Mouse (Mus musculus) embryonic facial prominence, embryonic 10.5 days (tissue): ENCODE results near the gene Olfr1396. TPM values are rescaled to one million over a fixed set of nuclear protein-coding genes. Genes with fewer than 3 reads are reported as not detected.
"Not testable (repeated sequence)": the region's sequence is repeated elsewhere in the genome, so short reads cannot be mapped to it uniquely, and the experiment has no call there.

Experiments used
- DNase-seq: peaks from one replicate; pipeline ENCODE4 v3.0.0-alpha.2; 2017; ENCODE audit warnings: low spot score
- H3K27ac ChIP-seq: fragments of 300-500 bp; sonication (generic); replicated peaks from 2 replicates; pipeline ENCODE4 v1.5.1; 2016; ENCODE audit warnings: mild to moderate bottlenecking
- H3K27me3 ChIP-seq: fragments of 300-500 bp; sonication (generic); replicated peaks from 2 replicates; pipeline ENCODE4 v1.6.1; 2016; ENCODE audit warnings: low read depth, mild to moderate bottlenecking; ENCODE audit not compliant: poor library complexity, severe bottlenecking
- H3K36me3 ChIP-seq: fragments of 300-500 bp; sonication (generic); replicated peaks from 2 replicates; pipeline ENCODE4 v1.6.1; 2016; ENCODE audit warnings: mild to moderate bottlenecking, moderate library complexity
- H3K4me1 ChIP-seq: fragments of 300-500 bp; sonication (generic); 2 replicates; pipeline ENCODE4 v1.6.1; 2016
- H3K4me3 ChIP-seq: fragments of 300-500 bp; sonication (generic); 2 replicates; pipeline ENCODE4 v1.5.1; 2016; ENCODE audit warnings: mild to moderate bottlenecking, moderate library complexity
- H3K9me3 ChIP-seq: fragments of 300-500 bp; sonication (generic); 2 replicates; pipeline ENCODE4 v1.6.1; 2016; ENCODE audit warnings: mild to moderate bottlenecking
- WGBS: fragments of 180-500 bp; shearing (Covaris S2); methylation state at CpG from one replicate; pipeline ENCODE4 v1.1.7; 2016; 5-methylcytosine and 5-hydroxymethylcytosine counted together
- polyA plus RNA-seq: library from polyadenylated mRNA; unstranded; fragments of >200 nt; fragmentation: Nextera tagmentation; extraction: Ambion mirVana; gene quantifications from 2 replicates; pipeline ENCODE4 v1.2.1, GENCODE M21; 2016

Olfr1396 gene
- polyA plus RNA-seq, 1 experiment from 2014 or later, result not detected

DNA sequence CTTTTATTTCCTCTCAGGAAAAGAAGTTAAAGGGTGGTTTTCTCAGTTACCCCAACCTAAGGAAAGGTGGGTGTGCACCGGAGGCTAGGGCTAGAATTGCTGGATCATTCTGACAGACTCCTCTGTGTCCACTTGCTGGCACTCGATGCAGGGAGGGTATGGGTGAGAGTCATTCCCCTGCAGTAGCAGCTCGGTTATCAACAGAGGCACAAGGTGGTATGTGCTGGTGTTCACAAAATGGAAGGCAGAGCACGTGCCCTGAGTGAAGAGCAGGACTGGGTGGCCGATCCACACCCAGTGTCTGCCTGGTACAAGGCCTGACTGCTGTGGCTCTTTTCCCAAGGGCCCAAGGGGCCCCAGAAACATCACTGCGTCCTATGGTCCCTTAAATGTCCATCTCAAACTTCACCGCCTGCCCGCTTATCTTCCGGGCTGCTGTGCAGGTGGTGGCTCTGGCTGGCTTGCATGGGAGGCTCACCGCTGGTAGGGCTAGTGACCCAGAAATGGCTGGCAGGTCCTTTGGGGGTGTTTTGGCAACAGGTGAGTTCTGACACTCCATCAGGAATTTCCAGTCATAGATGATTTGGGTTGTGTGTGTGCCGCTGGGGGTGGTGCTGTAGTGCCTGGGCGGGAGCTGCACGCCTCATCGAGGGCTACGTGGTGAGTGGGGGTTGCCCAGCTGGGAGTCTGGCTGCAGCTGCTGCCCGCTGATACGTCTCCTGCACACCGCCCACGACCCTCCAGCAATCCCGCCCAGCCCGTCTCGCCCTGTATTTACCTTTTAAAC lies 26.7 kb downstream of the Olfr1396 start:
- H3K27me3 ChIP-seq, result no peaks in the 10 kb centered on the region
- H3K4me3 ChIP-seq, result peak overlapping the region; percentile 37; the same call in 1 of the 2 replicates
- peak overlapping the region; percentile 30; the same call in 1 of the 2 replicates for H3K27ac ChIP-seq
- H3K9me3 ChIP-seq, result no peaks in the 10 kb centered on the region
- no peaks in the 10 kb centered on the region for H3K36me3 ChIP-seq
- WGBS, result 40% methylated on average over 22 of the region's 22 CpGs
- DNase-seq, result peak; percentile 46
- peaks cover 8% of the 10 kb centered on the region for H3K4me1 ChIP-seq

DNA sequence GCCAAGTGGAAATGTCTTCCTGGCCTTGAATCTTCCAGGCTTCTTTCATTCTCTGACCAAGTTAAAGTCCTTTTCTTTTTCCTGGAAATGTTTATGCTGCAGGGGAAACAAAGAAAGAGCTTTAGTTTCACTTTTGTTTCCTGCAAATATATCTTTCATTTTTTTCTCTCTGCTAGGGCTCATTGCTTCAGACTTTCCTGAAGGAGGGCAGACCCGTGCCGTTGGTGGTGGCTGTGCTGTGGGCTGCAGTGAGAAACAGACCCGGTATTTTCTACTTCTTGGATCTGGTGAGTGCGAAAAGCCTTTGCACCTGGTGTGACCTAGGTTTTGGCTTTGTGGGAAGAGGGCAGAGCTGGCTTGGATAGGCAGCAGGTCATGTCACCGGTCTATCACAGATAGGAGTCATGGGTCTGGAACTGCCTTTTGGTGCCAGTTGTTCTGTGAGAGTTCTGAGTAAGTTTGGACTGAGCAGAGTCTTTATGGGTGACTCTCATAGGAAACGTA lies 27.8 kb downstream of the Olfr1396 start:
- no peaks in the 10 kb centered on the region for H3K27me3 ChIP-seq
- no peak overlapping the region for H3K4me3 ChIP-seq
- H3K36me3 ChIP-seq, result no peaks in the 10 kb centered on the region
- H3K4me1 ChIP-seq, result peaks cover 8% of the 10 kb centered on the region
- DNase-seq, result no peak
- H3K27ac ChIP-seq, result no peak overlapping the region
- WGBS, result 88% methylated on average over 6 of the region's 6 CpGs
- H3K9me3 ChIP-seq, result no peaks in the 10 kb centered on the region

DNA sequence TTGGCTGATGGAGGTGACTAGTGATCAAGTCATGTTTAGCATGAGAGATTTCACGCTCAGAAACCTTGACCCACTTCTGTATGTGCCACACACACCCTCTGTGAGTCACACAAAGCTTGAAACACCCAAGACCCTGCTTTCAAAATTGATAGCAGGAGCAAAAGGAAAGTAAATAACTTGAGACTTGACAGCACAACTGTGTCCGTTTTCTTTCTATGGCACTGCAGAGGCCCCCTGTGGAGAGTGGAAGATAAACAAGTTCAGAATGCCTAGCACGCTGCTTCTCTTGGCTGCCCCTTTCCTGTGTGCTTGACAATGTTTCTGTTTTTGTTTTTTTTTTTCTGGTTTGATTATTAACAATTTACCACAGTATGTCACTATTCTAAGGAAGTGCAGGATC lies 29.8 kb downstream of the Olfr1396 start:
- DNase-seq, result no peak
- Histone ChIP-seq H3K4me3 (no peak overlapping the region), H3K9me3 (no peaks in the 10 kb centered on the region), H3K27ac (no peak overlapping the region), H3K27me3 (no peaks in the 10 kb centered on the region), H3K36me3 (no peaks in the 10 kb centered on the region), H3K4me1 (peaks cover 8% of the 10 kb centered on the region)
- WGBS, result 57% methylated on average over 3 of the region's 3 CpGs

DNA sequence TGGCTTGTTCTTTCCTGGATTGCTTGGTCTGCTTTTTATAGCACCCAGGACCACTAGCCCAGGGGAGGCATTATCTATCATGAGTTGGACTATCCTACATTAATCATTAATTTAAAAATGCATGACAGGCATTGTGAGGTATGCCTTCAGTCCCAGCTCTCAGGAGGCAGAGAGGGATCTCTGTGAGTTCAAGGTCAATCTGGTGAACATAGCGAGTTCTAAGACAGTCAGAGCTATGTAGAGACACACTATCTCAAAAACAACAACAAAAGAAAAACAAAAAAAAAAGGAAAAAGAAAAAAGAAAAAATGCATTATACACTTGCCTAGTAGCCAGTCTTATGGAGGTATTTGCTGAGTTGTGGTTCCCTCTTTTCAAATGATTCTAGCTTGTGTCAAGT lies 30.3 kb downstream of the Olfr1396 start:
- H3K36me3 ChIP-seq, result no peaks in the 10 kb centered on the region
- DNase-seq, result no peak
- H3K9me3 ChIP-seq, result no peaks in the 10 kb centered on the region
- no peaks in the 10 kb centered on the region for H3K27me3 ChIP-seq
- H3K4me3 ChIP-seq, result no peak overlapping the region
- peaks cover 8% of the 10 kb centered on the region for H3K4me1 ChIP-seq
- 81% methylated on average over 1 of the region's 1 CpGs for WGBS
- no peak overlapping the region for H3K27ac ChIP-seq

DNA sequence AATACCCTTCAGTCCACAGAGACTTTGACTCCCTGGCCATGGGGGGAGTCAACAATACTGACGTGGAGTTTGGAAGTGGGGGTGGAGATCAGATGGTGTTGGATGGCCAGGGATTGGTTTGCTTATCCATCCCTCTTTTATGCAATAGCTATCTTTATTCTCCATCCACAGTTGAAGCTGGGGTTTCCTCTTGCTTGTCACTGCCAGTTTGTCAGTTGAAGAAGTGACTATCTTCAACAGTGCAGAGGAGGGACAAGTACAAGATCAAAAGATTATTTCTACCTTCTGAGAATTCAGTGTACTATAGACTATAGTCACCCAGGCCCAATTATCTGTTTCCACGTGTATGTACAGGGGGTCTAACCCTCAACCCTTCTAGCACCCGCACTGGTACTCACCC lies 30.9 kb downstream of the Olfr1396 start:
- peaks cover 8% of the 10 kb centered on the region for H3K4me1 ChIP-seq
- H3K36me3 ChIP-seq, result no peaks in the 10 kb centered on the region
- H3K27ac ChIP-seq, result no peak overlapping the region
- H3K4me3 ChIP-seq, result no peak overlapping the region
- 79% methylated on average over 3 of the region's 3 CpGs for WGBS
- H3K9me3 ChIP-seq, result no peaks in the 10 kb centered on the region
- DNase-seq, result no peak
- no peaks in the 10 kb centered on the region for H3K27me3 ChIP-seq

DNA sequence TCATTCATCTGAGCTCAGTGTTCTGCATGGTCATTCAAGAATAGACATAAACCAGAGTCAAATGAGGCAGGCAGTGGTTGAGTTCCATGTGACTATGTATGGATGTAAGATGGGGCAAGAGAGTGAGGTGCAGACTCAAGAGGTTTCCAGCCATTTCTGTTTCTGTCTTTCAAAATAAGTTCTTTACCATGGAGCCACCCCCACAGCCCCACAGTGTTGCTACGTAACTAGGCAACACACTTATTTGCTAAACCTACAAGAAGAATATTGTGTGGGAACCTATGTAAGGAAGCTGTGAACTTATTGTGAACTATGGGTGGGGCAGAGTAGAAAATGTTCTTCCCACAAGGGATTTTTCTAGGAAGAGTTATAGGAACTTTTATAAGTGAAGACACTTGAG lies 31.5 kb downstream of the Olfr1396 start:
- Histone ChIP-seq H3K9me3 (no peaks in the 10 kb centered on the region), H3K4me3 (no peak overlapping the region), H3K27ac (no peak overlapping the region), H3K4me1 (peaks cover 4% of the 10 kb centered on the region), H3K27me3 (no peaks in the 10 kb centered on the region), H3K36me3 (no peaks in the 10 kb centered on the region)
- 91% methylated on average over 1 of the region's 1 CpGs for WGBS
- no peak for DNase-seq

DNA sequence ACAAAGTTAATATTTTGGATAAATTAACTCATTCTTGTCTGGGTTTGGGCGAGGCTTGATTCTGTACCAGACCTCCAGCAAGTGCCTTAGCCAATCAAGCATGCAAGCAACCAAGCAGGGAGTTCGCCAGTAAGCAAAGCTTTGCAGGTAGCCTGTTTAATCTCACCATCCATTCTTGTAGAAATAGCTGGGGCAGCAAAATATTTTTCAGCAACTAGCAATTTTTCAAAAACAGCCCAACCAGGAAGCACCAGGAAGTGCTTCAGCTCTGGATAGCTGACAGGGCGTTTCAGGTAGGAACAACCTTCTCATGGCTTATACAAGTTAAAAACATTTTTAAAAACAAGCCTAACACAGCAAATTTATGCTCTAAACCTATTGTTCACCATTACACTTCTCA lies 32.8 kb downstream of the Olfr1396 start:
- Histone ChIP-seq H3K9me3 (no peaks in the 10 kb centered on the region), H3K4me3 (no peak overlapping the region), H3K4me1 (no peaks in the 10 kb centered on the region), H3K27me3 (no peaks in the 10 kb centered on the region), H3K27ac (no peak overlapping the region), H3K36me3 (no peaks in the 10 kb centered on the region)
- DNase-seq, result no peak
- 80% methylated on average over 3 of the region's 3 CpGs for WGBS

DNA sequence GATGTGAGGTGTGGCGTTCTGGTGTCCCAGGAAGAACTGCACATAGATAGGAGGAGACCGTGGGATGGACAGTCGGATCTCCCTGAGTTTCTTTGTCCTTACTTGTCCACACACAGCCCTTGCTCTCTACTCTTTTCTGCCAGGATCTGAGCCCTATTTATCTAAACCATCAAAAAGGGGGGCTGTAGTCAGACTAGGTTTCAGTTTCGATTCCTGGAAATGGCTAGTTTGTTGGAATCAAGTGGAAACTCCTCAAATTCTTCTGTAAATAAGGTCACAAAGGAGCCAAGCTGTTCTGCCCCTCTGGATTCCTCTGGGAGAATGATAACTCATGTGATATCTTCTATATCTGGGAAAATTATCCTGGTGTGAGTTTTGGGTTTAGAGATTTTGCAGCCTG lies 33.3 kb downstream of the Olfr1396 start:
- WGBS, result 86% methylated on average over 4 of the region's 4 CpGs
- no peak overlapping the region for H3K27ac ChIP-seq
- H3K36me3 ChIP-seq, result no peaks in the 10 kb centered on the region
- H3K4me1 ChIP-seq, result no peaks in the 10 kb centered on the region
- H3K9me3 ChIP-seq, result no peaks in the 10 kb centered on the region
- DNase-seq, result no peak
- no peak overlapping the region for H3K4me3 ChIP-seq
- no peaks in the 10 kb centered on the region for H3K27me3 ChIP-seq

DNA sequence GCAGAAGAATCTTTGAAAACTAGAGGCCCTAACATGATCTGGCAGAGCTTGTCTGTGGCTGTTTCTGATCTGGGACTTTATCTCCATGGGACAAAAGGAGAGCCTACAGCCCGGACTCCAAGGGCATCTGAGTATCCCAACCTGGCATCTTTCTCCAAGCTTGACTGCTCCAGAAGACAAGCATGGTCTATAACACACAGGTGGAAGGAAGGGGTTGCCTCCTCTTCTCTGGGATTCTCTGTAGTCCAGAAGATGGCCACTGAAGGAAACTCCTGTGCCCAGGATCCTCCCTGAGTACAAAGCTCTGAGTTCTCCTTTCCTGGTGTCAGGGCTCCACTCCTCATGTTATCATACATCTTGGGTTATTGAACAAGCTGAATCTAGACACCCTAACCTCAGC lies 34.0 kb downstream of the Olfr1396 start:
- 73% methylated on average over 1 of the region's 1 CpGs for WGBS
- Histone ChIP-seq H3K9me3 (no peaks in the 10 kb centered on the region), H3K27ac (no peak overlapping the region), H3K36me3 (no peaks in the 10 kb centered on the region), H3K27me3 (no peaks in the 10 kb centered on the region), H3K4me3 (no peak overlapping the region), H3K4me1 (no peaks in the 10 kb centered on the region)
- no peak for DNase-seq

DNA sequence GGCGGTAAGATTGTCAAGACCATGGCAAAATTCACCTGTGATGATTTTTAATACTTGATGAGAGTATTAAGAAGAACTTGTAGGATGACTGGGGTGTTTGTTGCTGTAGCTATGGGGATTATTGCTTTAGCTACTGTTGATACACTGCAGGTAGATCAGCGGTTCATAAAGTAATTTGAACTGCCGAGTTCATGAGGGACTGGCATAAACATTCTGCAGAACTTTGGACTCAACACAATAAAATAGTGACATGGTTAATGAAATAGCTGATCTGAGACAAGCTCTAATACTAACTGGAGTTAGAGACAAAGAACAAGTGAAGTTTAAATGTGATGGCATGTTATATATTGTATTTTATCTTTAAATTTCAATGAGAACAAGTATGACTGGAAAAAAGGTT lies 36.0 kb downstream of the Olfr1396 start:
- H3K4me1 ChIP-seq, result no peaks in the 10 kb centered on the region
- no peak for DNase-seq
- no peaks in the 10 kb centered on the region for H3K36me3 ChIP-seq
- no peaks in the 10 kb centered on the region for H3K27me3 ChIP-seq
- H3K27ac ChIP-seq, result no peak overlapping the region
- 93% methylated on average over 3 of the region's 3 CpGs for WGBS
- H3K4me3 ChIP-seq, result no peak overlapping the region
- no peaks in the 10 kb centered on the region for H3K9me3 ChIP-seq

DNA sequence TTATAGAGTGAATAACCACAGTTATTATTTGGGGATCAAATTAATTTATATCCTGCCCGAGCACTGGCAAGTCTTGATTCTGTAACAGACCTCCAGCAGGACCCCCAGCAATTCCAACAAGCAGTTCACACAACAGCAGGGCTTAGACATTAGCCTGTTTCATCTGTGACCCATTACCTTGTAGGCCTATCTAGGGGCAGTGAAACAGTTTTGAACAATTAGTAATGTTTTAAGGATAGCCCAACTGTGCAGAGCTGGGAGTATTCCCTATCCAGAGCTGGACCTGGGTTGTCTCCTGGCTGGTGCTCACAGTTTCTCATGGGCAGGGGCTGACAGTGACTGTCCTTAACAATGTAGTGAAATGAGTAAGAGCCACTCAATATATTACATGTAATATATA lies 37.7 kb downstream of the Olfr1396 start:
- Histone ChIP-seq H3K4me3 (no peak overlapping the region), H3K9me3 (no peaks in the 10 kb centered on the region), H3K27ac (no peak overlapping the region), H3K4me1 (no peaks in the 10 kb centered on the region), H3K27me3 (no peaks in the 10 kb centered on the region), H3K36me3 (no peaks in the 10 kb centered on the region)
- 80% methylated on average over 1 of the region's 1 CpGs for WGBS
- no peak for DNase-seq

DNA sequence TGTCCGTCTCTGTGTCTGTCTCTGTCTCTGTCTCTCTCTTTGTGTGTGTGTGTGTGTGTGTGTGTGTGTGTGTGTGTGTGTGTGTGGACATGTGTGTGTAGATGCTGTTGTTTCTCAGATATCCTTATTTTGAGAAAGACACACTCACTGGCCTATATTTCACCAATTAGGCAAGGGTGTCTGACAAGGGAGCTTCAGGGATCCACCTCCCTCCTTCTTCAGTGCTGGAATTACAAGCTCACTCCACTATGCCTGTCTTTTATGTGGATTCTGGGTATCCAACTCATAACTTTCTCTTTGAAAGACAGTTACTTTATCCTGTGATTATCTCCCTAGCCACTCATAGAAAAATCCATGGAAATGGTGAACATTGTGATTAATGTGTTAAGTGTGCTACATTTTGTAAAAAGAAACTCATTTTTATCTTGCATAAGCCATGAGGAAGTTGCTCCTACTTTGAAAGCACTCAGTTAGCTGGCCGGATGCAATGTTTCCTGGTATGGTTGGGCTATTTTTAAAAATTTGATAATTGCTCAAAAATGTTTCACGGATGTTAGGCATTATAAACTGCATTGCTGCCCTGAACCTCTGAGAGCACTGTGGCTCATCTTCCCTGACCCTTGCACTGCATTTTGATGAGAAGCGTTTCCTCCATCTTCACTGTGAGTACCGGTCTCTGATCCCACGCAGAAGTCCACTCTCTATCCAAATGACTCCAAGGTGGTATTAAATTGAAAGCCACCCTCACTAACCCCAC lies 38.5 kb downstream of the Olfr1396 start, which contains the start of gene Ifi47:
Ifi47 (plus strand) TSS at position 587 of the 757 bp plus-strand sequence.
- H3K9me3 ChIP-seq, H3K27me3 ChIP-seq, H3K27ac ChIP-seq, H3K36me3 ChIP-seq, DNase-seq, H3K4me1 ChIP-seq, H3K4me3 ChIP-seq: not testable (repeated sequence)
- 71% methylated on average over 6 of the region's 6 CpGs for WGBS

DNA sequence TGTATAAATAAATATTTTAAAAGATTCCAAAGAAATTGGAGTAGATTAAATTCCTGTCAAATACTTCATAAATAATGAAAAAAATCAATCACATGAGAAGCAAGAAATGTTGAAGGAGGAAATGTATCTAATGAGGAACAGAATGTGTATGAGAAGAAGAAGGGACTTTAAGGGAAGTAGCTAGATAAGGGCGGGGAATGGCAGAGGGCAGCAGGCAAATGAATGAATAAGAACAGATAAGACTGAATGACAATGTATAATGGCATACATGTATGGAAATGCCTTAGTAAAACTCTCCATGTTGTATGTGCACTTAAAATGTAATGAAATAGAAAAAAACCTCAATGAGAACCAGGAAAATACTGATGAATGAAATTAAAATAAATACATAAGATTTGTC lies 46.3 kb downstream of the Olfr1396 start:
- no peak for DNase-seq
- H3K4me1 ChIP-seq, result no peaks in the 10 kb centered on the region
- H3K4me3 ChIP-seq, result no peak overlapping the region
- no peak overlapping the region for H3K27ac ChIP-seq
- no peaks in the 10 kb centered on the region for H3K36me3 ChIP-seq
- WGBS, result 85% methylated on average over 1 of the region's 1 CpGs
- no peaks in the 10 kb centered on the region for H3K9me3 ChIP-seq
- no peaks in the 10 kb centered on the region for H3K27me3 ChIP-seq
